Mouse (Mus musculus): ENCODE results near the gene Gm20503. TPM values are rescaled to one million over a fixed set of nuclear protein-coding genes. Genes with fewer than 3 reads are reported as not detected.

Gene Gm20503
- 1 to 10 TPM in 1 of 2 experiments, not detected in 1; 4.3 TPM for total RNA-seq (2023)

DNA sequence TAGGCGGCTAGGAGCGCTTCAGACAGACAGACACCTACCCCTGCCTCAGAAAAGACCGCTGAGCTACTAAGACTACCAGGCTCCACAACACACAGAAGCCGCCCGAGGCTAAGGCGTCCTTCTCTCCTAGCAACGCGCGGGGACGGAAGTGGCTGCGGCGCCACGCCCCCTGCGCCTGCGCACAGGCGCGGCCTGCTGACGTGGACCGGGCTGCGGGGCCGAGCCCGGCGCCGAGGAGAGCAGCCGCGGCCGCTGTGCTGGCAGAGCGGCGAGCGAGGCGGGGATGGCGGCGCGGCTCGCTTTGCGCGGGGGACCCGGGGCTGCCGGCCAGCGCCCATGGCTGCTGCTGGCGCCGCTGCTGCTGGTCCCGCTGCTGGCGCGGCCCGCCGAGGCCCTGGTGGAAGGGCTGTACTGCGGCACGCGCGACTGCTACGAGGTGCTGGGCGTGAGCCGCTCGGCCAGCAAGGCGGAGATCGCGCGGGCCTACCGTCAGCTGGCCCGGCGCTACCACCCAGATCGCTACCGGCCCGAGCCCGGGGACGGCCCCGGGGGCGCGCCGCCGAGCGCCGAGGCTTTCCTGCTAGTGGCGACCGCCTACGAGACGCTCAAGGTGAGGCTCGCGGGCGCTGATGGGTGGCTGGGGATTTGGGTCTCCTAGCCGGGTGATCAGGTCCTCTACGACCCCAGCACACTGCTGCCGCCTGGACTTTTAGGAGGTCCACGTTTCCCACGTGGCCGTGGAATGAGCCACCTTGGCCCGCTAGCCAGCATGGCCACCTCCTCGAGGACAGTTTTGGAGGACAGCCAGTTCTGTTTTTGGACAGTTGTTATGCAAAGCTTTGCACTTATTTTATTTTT, at the start of gene Gm20503:
Gene Gm20503, plus strand, starts transcription at position 263 of the 858 bp plus-strand sequence.

DNA sequence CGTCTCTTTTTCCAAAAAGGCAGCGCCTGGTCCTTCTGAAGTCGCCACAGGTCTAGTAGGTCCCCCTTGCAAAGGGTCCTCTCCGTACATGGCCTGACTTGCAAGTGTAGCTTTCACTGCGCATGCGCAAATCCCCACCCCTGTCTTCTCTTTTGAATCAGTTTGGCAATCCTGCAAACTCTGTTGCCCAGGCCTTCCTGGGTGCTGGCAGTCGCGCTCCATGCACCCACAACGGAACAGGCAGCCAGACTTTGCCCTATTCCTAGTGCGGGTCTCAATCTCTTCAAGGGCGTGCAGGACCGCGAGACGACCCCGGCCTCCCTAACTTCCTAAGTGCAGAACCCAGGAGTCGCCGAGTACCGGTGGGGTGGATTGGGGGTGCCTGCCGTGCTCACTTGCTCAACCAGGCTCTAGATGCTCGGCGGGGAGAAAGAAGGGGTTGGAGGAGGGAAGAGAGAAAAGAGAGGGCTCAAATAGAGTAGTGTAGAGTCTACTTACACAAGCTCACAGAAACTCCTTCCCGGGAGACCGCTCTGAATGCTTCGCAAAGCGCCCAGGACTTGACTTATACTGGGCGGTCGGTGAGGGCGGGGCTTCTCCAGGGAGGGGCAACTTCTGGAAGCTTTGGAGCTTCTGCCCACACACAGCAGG, 16.3 kb upstream of the Gm20503 start, which contains the start of gene Ptgr1:
Gene Ptgr1, minus strand, starts transcription at position 580 of the 651 bp plus-strand sequence.

DNA sequence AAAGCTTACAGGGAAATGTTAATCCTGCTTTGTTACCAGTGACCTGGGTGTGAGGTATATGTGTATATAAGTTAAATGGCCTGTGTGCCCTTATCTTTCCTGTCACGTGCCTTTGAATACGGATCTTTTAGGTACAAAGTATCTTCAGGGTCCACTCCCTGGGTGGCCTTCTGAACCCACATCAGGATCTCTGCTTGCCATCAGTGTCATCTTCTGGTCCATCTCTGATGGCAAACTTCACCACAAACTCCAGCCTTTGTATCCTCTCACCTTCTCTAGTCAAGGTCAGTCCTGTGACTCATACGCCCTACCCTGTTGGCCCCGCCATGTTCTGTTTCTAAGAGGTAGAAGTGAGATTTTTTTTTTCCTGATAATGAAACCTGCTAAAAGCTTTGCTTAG, 8.2 kb upstream of the Gm20503 start, which contains the start of gene Dnajc25:
Gene Dnajc25, plus strand, starts transcription at position 301 of the 400 bp plus-strand sequence.

DNA sequence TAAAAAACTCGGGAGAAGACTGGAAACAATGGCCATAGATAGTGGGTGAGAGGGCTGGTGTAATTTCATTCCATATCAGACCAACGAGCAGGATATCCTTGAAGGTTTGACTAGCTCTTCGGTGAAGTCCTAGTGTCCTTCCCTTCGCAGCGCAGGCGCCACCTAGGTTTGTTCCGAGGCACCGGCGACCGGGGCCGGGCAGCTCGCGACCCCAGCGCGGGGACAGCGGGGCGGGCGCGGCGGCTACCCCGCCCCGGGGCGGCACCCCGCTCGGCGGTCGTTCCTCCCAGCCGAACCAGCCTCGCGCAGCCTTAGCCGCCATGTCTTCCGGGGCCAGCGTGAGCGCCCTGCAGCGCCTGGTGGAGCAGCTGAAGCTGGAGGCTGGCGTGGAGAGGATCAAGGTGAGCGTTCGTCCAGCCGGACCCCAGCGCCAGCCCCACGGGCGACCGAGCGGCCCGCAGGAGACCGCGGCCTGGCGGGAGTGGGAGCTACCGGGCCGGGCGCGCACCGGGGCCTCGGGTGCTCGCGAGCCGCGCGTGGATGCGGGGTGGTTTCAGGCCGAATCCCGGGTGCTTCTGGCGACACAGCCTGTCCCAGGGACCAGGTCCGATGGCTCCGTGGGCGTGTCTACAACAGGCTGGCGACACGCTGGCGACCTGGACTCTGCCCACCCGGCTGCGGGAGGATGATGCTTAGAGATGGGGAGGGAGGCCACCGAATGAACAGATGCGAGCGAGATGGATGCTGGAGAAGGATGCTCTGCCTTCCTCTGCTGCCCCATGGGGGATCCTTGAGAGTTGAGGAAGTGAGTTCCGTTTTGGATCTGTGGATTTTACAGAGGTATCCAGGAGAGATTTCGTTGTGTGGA, 32.1 kb downstream of the Gm20503 start, which contains the start of gene Gng10:
Gene Gng10, plus strand, starts transcription at position 171 of the 868 bp plus-strand sequence.

Other genes with a start within 250 kb of the Gm20503 start
- gene Olfr267, start 215.5 kb upstream of the Gm20503 start, total RNA-seq (2023), result not detected
- 100 to 1,000 TPM in 1 of 2 experiments, 10 to 100 TPM in 1; 91.8 to 108 TPM for gene Ecpas, start 90.5 kb upstream of the Gm20503 start, total RNA-seq (2023)
- not detected for gene Zkscan16, start 59.6 kb upstream of the Gm20503 start, total RNA-seq (2023)
- gene Ptgr1, start 16.1 kb upstream of the Gm20503 start, total RNA-seq (2023), result 1 to 10 TPM; 6.2 to 8.5 TPM
- 1 to 10 TPM; 8.3 to 8.9 TPM for gene Dnajc25, start 8.1 kb upstream of the Gm20503 start, total RNA-seq (2023)
- 100 to 1,000 TPM; 115 to 145 TPM for gene Gng10, start 31.9 kb downstream of the Gm20503 start, total RNA-seq (2023)
- gene AI481877, start 135.8 kb downstream of the Gm20503 start, total RNA-seq (2023), result not detected
- 10 to 100 TPM; 57.8 to 58.4 TPM for gene Ugcg, start 186.0 kb downstream of the Gm20503 start, total RNA-seq (2023)

All from monocyte, adult 59 days (primary cell).